Mouse (Mus musculus): ENCODE data around the gene Sim2. TPM values are rescaled to one million over a fixed set of nuclear protein-coding genes. Genes with fewer than 3 reads are reported as not detected.

Gene Sim2
- polyA plus RNA-seq, 1 experiment from 2014 or later, result 2.5 TPM

Small RNA genes within 50 kb of the gene (microRNA-seq; reads per million reads assigned to microRNA genes)
- not detected for gene Gm23062

Other genes starting within 250 kb of the Sim2 start
- 74.8 and 78.9 TPM in 2 replicates for gene Chaf1b, start 201.0 kb upstream of the Sim2 start, polyA plus RNA-seq (2015; fragmentation: Nextera tagmentation; extraction: Ambion mirVana)
- gene Cldn14, start 76.1 kb upstream of the Sim2 start, polyA plus RNA-seq (2015; fragmentation: Nextera tagmentation; extraction: Ambion mirVana), result 0.21 TPM in 1 of 2 replicates, not detected in the other
- gene Hlcs, start 228.6 kb downstream of the Sim2 start, polyA plus RNA-seq (2015; fragmentation: Nextera tagmentation; extraction: Ambion mirVana), result 10.6 and 10.9 TPM in 2 replicates
- 14.6 and 15.1 TPM in 2 replicates for gene Ripply3, start 243.5 kb downstream of the Sim2 start, polyA plus RNA-seq (2015; fragmentation: Nextera tagmentation; extraction: Ambion mirVana)